Mouse (Mus musculus) intestine, postnatal 0 days (tissue): ENCODE measurements around the gene Mllt10. TPM values are rescaled to one million over a fixed set of nuclear protein-coding genes. Genes with fewer than 3 reads are reported as not detected.

Experiments
- ATAC-seq: fragments of 200-750 bp; cut with Nextera tagmentation; 2 replicates; pipeline ENCODE4 v1.8.0; 2017; ENCODE audit warnings: mild to moderate bottlenecking, moderate TSS enrichment, moderate library complexity
- H3K27ac ChIP-seq: fragments of 300-500 bp; sonication (generic); 2 replicates; pipeline ENCODE4 v1.5.1; 2014; ENCODE audit warnings: mild to moderate bottlenecking, low read depth, low read length, moderate library complexity
- H3K27me3 ChIP-seq: fragments of 300-500 bp; sonication (generic); replicated peaks from 2 replicates; pipeline ENCODE4 v1.6.1; 2014; ENCODE audit warnings: low read length, mixed read lengths; ENCODE audit not compliant: control insufficient read depth, insufficient read depth
- H3K36me3 ChIP-seq: fragments of 300-500 bp; sonication (generic); 2 replicates; pipeline ENCODE4 v1.6.1; 2014; ENCODE audit warnings: mild to moderate bottlenecking, moderate library complexity; ENCODE audit not compliant: control insufficient read depth, insufficient read depth
- H3K4me1 ChIP-seq: fragments of 300-500 bp; sonication (generic); replicated peaks from 2 replicates; pipeline ENCODE4 v1.6.1; 2014; ENCODE audit warnings: antibody characterized with exemption, low read length, mixed read lengths; ENCODE audit not compliant: control insufficient read depth, insufficient read depth
- H3K4me2 ChIP-seq: fragments of 300-500 bp; sonication (generic); replicated peaks from 2 replicates; pipeline ENCODE4 v1.6.1; 2014; ENCODE audit warnings: low read depth, mild to moderate bottlenecking, moderate library complexity
- H3K4me3 ChIP-seq: fragments of 300-500 bp; sonication (generic); 2 replicates; pipeline ENCODE4 v1.5.1; 2014; ENCODE audit warnings: low read depth, low read length
- H3K9ac ChIP-seq: fragments of 300-500 bp; sonication (generic); 2 replicates; pipeline ENCODE4 v1.6.1; 2014; ENCODE audit warnings: mild to moderate bottlenecking, low read depth, low read length
- H3K9me3 ChIP-seq: fragments of 300-500 bp; sonication (generic); 2 replicates; pipeline ENCODE4 v1.6.1; 2016; ENCODE audit warnings: mixed run types; ENCODE audit not compliant: control insufficient read depth
- CTCF ChIP-seq: sonication (generic); IDR thresholded peaks from 2 replicates; pipeline ENCODE4 v1.5.1; 2016; ENCODE audit warnings: low read depth, mild to moderate bottlenecking, control low read depth, antibody characterized with exemption, moderate library complexity
- WGBS: fragments of 180-500 bp; shearing (Covaris S2); extraction: QIAGEN DNeasy Blood & Tissue Kit; methylation state at CpG from one replicate; pipeline ENCODE4 v1.1.7; 2014; 5-methylcytosine and 5-hydroxymethylcytosine counted together
- polyA plus RNA-seq: library from polyadenylated mRNA; unstranded; fragments of >200 nt; fragmentation: Nextera tagmentation; extraction: Ambion mirVana; gene quantifications from 2 replicates; pipeline ENCODE4 v1.2.1, GENCODE M21; 2015

Gene Mllt10
- polyA plus RNA-seq, 1 experiment from 2014 or later, result 22.6 TPM

GRCm38 (mm10) chr2:18050018-18050417 lies 5.0 kb upstream of the Mllt10 start:
- H3K27me3 ChIP-seq, result no peaks in the 10 kb centered on the region
- peak overlapping the region; percentile 93 for H3K4me2 ChIP-seq
- no peaks in the 10 kb centered on the region for H3K36me3 ChIP-seq
- no peak for TF ChIP-seq CTCF
- H3K4me3 ChIP-seq, result peak overlapping the region; percentile 11; the same call in 1 of the 2 replicates
- no peak overlapping the region for H3K27ac ChIP-seq
- no peaks in the 10 kb centered on the region for H3K9me3 ChIP-seq
- peaks cover 9% of the 10 kb centered on the region; the same call in 1 of the 2 replicates for H3K4me1 ChIP-seq
- 42% methylated on average over 2 of the region's 2 CpGs for WGBS
- no peak for ATAC-seq
- no peak overlapping the region for H3K9ac ChIP-seq

GRCm38 (mm10) chr2:18050541-18050985 lies 4.5 kb upstream of the Mllt10 start:
- TF ChIP-seq CTCF, result no peak
- 31% methylated on average over 10 of the region's 10 CpGs for WGBS
- Histone ChIP-seq H3K4me2 (peak overlapping the region; percentile 93), H3K9ac (no peak overlapping the region; the same call in 1 of the 2 replicates), H3K27ac (peak overlapping the region; percentile 10; the same call in 1 of the 2 replicates), H3K36me3 (no peaks in the 10 kb centered on the region), H3K27me3 (no peaks in the 10 kb centered on the region), H3K4me1 (peaks cover 9% of the 10 kb centered on the region; the same call in 1 of the 2 replicates), H3K4me3 (peak overlapping the region; percentile 11; the same call in 1 of the 2 replicates), H3K9me3 (no peaks in the 10 kb centered on the region)
- no peak for ATAC-seq

GRCm38 (mm10) chr2:18051026-18051830 lies 3.8 kb upstream of the Mllt10 start:
- no peaks in the 10 kb centered on the region for H3K36me3 ChIP-seq
- peak overlapping the region; percentile 93 for H3K4me2 ChIP-seq
- no peaks in the 10 kb centered on the region for H3K27me3 ChIP-seq
- 65% methylated on average over 11 of the region's 11 CpGs for WGBS
- ATAC-seq, result no peak
- H3K4me1 ChIP-seq, result peaks cover 9% of the 10 kb centered on the region; the same call in 1 of the 2 replicates
- no peak overlapping the region; the same call in 1 of the 2 replicates for H3K9ac ChIP-seq
- no peak for TF ChIP-seq CTCF
- H3K27ac ChIP-seq, result no peak overlapping the region
- H3K4me3 ChIP-seq, result peak overlapping the region; percentile 11; the same call in 1 of the 2 replicates
- H3K9me3 ChIP-seq, result no peaks in the 10 kb centered on the region

GRCm38 (mm10) chr2:18051831-18052170 lies 3.2 kb upstream of the Mllt10 start:
- 83% methylated on average over 3 of the region's 3 CpGs for WGBS
- no peak for ATAC-seq
- no peak overlapping the region for H3K9ac ChIP-seq
- no peak for TF ChIP-seq CTCF
- H3K4me1 ChIP-seq, result peaks cover 9% of the 10 kb centered on the region; the same call in 1 of the 2 replicates
- H3K4me3 ChIP-seq, result no peak overlapping the region
- no peak overlapping the region for H3K4me2 ChIP-seq
- no peaks in the 10 kb centered on the region for H3K9me3 ChIP-seq
- H3K36me3 ChIP-seq, result no peaks in the 10 kb centered on the region
- no peak overlapping the region for H3K27ac ChIP-seq
- H3K27me3 ChIP-seq, result no peaks in the 10 kb centered on the region

- TF ChIP-seq CTCF, result no peak
- H3K4me3 ChIP-seq, result no peak overlapping the region
- H3K27me3 ChIP-seq, result no peaks in the 10 kb centered on the region
- no peaks in the 10 kb centered on the region for H3K36me3 ChIP-seq
- H3K27ac ChIP-seq, result no peak overlapping the region
- H3K4me2 ChIP-seq, result no peak overlapping the region
- no peaks in the 10 kb centered on the region for H3K9me3 ChIP-seq
- WGBS, result 89% methylated on average over 3 of the region's 3 CpGs
- H3K4me1 ChIP-seq, result peaks cover 9% of the 10 kb centered on the region; the same call in 1 of the 2 replicates
- H3K9ac ChIP-seq, result no peak overlapping the region
- ATAC-seq, result no peak
Measured at GRCm38 (mm10) chr2:18052581-18052980, 2.5 kb upstream of the Mllt10 start.

- 79% methylated on average over 1 of the region's 1 CpGs for WGBS
- no peak overlapping the region for H3K4me2 ChIP-seq
- no peak overlapping the region for H3K4me3 ChIP-seq
- H3K36me3 ChIP-seq, result no peaks in the 10 kb centered on the region
- ATAC-seq, result no peak
- H3K9ac ChIP-seq, result no peak overlapping the region
- H3K27ac ChIP-seq, result no peak overlapping the region
- no peaks in the 10 kb centered on the region for H3K9me3 ChIP-seq
- TF ChIP-seq CTCF, result no peak
- no peaks in the 10 kb centered on the region for H3K27me3 ChIP-seq
- H3K4me1 ChIP-seq, result peaks cover 9% of the 10 kb centered on the region; the same call in 1 of the 2 replicates
Measured at GRCm38 (mm10) chr2:18053243-18053950, 1.6 kb upstream of the Mllt10 start.
